Mouse (Mus musculus): ENCODE data around the gene Ldlrap1.
"Not testable (repeated sequence)": the region's sequence is repeated elsewhere in the genome, so short reads cannot be mapped to it uniquely, and the experiment has no call there.

Gene Ldlrap1

GRCm38 (mm10) chr4:134767426-134768225 is at the start of gene Ldlrap1:
Gene Ldlrap1 (minus strand): TSS chr4:134768024.
- DNase-seq (ENCODE audit: low spot score) = peak; percentile 79

GRCm38 (mm10) chr4:134814229-134814571 is 46.4 kb upstream of the Ldlrap1 start:
- no peak for DNase-seq (ENCODE audit: low spot score)

GRCm38 (mm10) chr4:134813406-134814228 is 45.8 kb upstream of the Ldlrap1 start:
- DNase-seq (ENCODE audit: low spot score) = no peak

- DNase-seq (ENCODE audit: low spot score) = no peak
Measured at GRCm38 (mm10) chr4:134804765-134805164, 36.9 kb upstream of the Ldlrap1 start.

- no peak for DNase-seq (ENCODE audit: low spot score)
Measured at GRCm38 (mm10) chr4:134802765-134803164, 34.9 kb upstream of the Ldlrap1 start.

GRCm38 (mm10) chr4:134802155-134802554 is 34.3 kb upstream of the Ldlrap1 start:
- DNase-seq (ENCODE audit: low spot score) = no peak

GRCm38 (mm10) chr4:134800693-134801092 is 32.9 kb upstream of the Ldlrap1 start:
- DNase-seq (ENCODE audit: low spot score) = no peak

- no peak for DNase-seq (ENCODE audit: low spot score)
Measured at GRCm38 (mm10) chr4:134800098-134800497, 32.3 kb upstream of the Ldlrap1 start.

- DNase-seq (ENCODE audit: low spot score) = peak; percentile 65
Measured at GRCm38 (mm10) chr4:134799272-134799671, 31.4 kb upstream of the Ldlrap1 start.

- no peak for DNase-seq (ENCODE audit: low spot score)
Measured at GRCm38 (mm10) chr4:134798861-134799260, 31.0 kb upstream of the Ldlrap1 start.

GRCm38 (mm10) chr4:134797621-134798020 is 29.8 kb upstream of the Ldlrap1 start:
- no peak for DNase-seq (ENCODE audit: low spot score)

- DNase-seq (ENCODE audit: low spot score) = no peak
Measured at GRCm38 (mm10) chr4:134796581-134797361, 28.9 kb upstream of the Ldlrap1 start.

- no peak for DNase-seq (ENCODE audit: low spot score)
Measured at GRCm38 (mm10) chr4:134795819-134796485, 28.1 kb upstream of the Ldlrap1 start.

- not testable (repeated sequence) for DNase-seq (ENCODE audit: low spot score)
Measured at GRCm38 (mm10) chr4:134794959-134795358, 27.1 kb upstream of the Ldlrap1 start.

- DNase-seq (ENCODE audit: low spot score) = peak; percentile 42
Measured at GRCm38 (mm10) chr4:134793213-134793956, 25.6 kb upstream of the Ldlrap1 start.

GRCm38 (mm10) chr4:134791731-134792130 is 23.9 kb upstream of the Ldlrap1 start:
- no peak for DNase-seq (ENCODE audit: low spot score)

GRCm38 (mm10) chr4:134786946-134787345 is 19.1 kb upstream of the Ldlrap1 start:
- no peak for DNase-seq (ENCODE audit: low spot score)

- DNase-seq (ENCODE audit: low spot score) = no peak
Measured at GRCm38 (mm10) chr4:134784701-134785100, 16.9 kb upstream of the Ldlrap1 start.

- DNase-seq (ENCODE audit: low spot score) = no peak
Measured at GRCm38 (mm10) chr4:134779136-134779934, 11.5 kb upstream of the Ldlrap1 start.

- DNase-seq (ENCODE audit: low spot score) = no peak
Measured at GRCm38 (mm10) chr4:134776246-134776645, 8.4 kb upstream of the Ldlrap1 start.

Data from spleen, adult 12 weeks (tissue).